Mouse (Mus musculus): ENCODE data around the gene Nav3.
A peak's percentile ranks its signal among the peaks of the same experiment; 100 is the strongest.

Nav3 gene

DNA sequence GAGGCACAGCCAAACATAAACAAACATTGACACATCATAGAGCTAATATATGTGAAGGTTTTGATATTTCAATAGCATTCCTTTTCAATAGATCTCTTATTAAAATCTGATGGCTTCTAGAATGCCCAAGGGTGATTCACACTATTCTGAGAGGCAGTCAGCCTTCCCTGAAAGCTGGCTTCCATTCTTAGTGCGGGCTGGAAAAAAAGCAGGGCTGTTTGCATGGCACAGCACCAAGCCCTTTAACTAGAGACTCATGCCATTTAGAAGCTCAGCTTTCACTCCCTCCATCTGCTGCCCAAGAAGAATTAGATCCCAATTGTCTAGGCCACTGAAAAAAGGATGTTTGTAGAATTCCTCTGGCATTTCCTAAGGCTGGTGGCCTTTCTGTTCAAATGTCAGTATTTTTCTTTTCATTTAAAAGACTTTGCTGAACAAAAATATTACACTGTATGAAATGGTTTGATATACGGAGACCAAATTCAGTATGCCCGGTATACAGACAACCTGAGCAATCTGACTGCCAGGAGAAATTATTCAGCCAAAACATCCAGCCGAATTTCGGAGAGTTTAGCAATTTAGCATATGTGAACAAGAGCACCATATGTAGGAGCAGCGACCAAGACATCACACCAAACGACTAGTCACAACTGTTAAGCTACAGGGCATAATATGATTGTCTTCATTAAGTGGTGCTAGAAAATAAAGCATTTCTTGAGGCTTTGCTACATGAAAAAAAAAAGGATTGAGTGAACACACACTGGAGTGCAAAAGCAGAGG is 263.8 kb downstream of the Nav3 start:
- no peak for DNase-seq (ENCODE audit: low read depth, low spot score)

DNA sequence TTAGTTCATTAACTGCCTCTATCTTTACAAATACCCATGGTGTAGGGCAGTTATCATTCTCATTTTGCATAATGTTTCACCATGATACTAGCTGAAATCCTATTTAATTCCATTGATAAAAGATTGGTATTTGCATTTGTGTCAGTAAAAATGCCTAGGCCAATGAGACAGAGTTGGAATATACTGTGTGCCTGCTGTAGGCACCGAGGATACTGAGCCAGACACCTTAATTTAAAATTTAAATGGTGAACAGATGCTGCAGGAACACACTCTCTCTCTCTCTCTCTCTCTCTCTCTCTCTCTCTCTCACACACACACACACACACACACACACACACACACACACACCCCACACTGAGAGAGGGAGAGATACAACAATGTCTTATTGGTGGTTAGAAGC is 269.8 kb downstream of the Nav3 start:
- DNase-seq (ENCODE audit: low read depth, low spot score) = no peak

DNA sequence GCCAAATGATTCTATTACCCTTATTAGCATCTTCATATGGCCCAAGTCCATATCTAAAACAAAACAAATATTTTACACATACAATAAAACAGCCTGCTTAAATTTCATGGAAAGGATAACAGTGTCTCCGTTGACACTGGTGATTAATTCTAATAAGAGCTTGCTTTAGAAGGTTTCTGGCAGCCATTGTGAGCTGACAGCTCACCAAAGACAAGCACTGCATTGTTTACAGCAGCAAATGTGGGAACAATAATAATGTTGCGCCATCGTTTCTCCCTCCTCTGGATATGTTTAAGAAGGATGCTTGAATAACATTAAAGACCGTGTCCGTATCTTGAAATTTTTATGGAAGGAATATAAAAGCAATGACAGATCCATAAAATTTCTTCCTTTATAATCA is 280.1 kb downstream of the Nav3 start:
- no peak for DNase-seq (ENCODE audit: low read depth, low spot score)

DNA sequence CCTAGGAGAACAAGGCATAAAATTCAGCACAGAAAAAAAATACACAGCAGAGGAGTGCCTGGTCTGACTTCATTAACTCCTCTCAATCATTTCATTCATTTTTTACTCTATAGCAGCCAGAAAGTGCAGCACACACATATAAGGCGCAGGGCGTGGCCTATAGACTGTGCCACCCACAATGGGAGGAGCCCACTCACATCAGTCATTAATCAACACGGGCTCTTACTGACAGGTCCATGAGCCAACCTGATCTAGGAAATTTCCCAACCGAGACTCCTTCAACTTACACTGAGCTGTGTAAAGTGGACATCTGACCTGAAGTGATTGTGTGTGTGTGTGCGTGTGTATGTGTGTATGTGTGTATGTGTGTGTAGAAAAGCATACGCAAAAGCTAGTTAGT is 286.6 kb downstream of the Nav3 start:
- DNase-seq (ENCODE audit: low read depth, low spot score) = no peak

DNA sequence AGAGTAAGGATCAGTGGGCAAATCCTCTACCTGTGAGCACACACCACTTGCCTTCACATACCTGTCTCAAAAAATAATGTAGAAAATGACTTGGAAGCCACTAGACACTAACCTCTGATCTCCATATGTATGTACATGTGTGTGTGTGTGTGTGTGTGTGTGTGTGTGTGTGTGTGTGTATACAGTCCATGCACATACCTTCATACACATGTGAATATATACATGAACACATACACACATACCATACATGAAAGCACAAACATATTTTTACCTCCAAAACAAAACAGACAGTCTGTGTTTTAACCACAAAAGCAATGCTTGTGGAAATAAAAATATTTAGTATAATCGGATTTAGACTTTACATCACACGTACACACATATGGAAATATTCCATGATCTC is 287.1 kb downstream of the Nav3 start:
- no peak for DNase-seq (ENCODE audit: low read depth, low spot score)

DNA sequence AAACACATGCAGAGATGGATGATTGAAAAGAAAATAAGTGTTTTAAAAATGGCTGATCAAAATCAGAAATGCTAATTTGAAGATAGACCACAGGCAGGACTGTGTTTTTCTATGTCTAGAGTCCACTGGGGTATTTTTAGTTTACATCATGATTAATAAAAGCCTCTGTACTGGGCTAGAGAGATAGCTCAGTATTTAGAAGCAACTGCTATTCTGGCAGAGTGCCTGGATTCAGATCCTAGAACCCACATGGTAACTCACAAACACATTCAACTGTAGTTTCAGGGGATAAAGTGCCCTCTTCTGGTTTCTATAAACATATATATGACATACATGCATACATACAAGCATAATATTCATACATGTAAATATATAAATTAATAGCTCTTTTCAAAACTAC is 293.4 kb downstream of the Nav3 start:
- no peak for DNase-seq (ENCODE audit: low read depth, low spot score)

DNA sequence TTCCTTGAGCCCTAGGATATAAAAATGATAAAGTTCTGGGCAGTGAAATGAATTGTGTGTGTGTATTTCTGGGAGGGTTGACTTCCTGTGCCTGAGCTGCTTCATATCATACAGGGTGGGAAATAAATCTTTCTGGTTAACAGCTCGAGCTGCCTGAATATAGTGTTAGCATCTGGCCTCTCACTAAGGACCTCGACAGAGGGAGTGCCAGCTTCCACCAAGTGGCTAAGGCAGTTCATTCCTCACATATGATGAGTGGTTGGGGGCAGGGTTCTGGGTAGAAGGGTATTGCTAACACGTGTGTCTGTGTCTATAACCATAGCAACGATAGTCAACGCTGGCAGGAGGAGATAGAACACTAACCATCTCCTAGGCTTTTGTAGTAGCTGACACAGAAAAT is 295.1 kb downstream of the Nav3 start:
- no peak for DNase-seq (ENCODE audit: low read depth, low spot score)

DNA sequence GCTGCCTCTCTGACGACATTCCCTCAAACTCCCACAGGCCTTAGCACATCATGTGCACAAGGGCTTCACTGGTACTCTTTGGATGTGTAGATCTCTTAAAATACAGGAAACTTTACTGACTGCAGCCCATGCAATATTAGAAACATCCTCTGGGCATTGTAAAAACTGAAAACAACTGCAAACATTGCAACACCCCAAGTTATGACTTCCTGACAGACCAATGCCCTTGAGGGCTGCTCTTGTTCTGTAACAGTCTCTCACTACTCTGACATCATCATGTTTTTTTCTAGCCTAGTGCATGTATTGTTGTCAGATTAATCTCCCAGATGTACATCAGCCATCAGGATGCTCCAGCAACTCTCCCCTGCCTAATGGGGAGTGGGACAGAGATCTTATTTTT is 296.5 kb downstream of the Nav3 start:
- DNase-seq (ENCODE audit: low read depth, low spot score) = no peak

DNA sequence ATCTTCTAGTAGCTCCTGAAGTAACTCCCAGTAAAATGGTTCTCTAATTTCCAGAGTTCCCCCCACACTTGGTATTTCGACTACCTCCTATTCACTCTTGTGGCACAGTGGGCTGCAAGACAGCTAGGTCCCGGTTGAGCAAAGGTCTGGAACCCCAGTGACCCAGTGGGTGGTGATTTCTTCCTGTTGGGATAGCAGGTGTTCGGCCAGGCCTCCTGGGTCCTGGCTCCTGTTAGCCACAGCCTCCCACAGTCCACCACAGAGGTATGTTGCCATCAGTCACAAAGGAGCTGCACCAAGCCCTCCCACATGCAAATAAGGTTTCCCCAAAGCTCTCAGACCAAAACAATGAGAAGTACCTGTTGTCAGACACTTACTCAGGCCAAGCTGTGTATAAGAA is 297.9 kb downstream of the Nav3 start:
- DNase-seq (ENCODE audit: low read depth, low spot score) = no peak

DNA sequence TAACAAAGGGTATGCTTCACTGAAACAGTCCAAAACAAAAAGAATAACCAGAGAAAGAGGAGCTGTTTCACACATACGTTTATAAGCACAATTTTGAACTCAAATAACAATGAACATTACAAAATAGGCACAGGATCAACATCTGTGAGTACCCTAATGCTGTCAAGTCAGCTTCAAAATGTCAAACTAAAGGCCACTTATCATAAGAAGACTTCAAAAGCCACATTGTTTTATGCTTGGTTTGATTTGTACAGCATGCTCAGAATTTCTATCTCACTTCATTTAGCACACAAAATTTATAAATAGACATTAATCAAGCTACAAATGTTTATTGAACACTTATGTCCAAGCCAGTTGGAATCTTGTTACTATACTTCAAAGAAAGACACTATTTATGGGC is 299.6 kb downstream of the Nav3 start:
- no peak for DNase-seq (ENCODE audit: low read depth, low spot score)

DNA sequence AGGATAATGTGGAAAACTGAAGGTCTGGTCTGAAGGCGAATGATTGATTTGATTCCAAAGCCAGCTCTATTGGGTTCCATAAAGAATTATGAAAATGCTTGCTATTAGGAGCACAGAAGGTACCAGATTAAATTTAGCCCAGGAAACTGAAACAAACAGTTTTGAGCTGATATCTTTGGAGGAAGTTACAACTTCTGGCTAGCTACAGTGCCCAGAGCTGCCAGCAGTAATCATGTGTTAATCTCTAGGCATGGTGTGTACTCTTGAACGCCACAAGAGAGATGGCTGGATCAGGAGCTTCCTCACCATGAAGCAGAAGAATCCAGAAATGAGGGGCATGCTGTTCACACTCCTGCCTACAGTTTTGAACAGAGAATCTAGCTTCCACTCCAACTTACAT is 300.5 kb downstream of the Nav3 start:
- DNase-seq (ENCODE audit: low read depth, low spot score) = no peak

DNA sequence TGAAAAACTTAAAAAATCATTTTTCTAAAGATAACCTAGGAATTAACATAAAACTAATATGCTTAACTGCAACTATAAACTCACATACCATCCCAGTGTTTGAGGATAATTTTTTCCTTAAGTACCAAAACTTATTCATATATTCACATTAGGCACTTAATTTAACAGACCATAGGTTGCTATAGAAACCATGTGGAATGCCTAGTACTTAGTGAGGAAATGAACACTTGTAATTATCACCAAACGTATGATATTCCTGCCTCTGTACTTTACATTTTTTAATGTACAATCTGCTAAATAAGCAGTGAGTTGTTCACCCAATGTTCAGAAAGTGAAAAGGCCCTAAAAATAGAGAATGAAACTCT is 301.1 kb downstream of the Nav3 start:
- DNase-seq (ENCODE audit: low read depth, low spot score) = no peak

DNA sequence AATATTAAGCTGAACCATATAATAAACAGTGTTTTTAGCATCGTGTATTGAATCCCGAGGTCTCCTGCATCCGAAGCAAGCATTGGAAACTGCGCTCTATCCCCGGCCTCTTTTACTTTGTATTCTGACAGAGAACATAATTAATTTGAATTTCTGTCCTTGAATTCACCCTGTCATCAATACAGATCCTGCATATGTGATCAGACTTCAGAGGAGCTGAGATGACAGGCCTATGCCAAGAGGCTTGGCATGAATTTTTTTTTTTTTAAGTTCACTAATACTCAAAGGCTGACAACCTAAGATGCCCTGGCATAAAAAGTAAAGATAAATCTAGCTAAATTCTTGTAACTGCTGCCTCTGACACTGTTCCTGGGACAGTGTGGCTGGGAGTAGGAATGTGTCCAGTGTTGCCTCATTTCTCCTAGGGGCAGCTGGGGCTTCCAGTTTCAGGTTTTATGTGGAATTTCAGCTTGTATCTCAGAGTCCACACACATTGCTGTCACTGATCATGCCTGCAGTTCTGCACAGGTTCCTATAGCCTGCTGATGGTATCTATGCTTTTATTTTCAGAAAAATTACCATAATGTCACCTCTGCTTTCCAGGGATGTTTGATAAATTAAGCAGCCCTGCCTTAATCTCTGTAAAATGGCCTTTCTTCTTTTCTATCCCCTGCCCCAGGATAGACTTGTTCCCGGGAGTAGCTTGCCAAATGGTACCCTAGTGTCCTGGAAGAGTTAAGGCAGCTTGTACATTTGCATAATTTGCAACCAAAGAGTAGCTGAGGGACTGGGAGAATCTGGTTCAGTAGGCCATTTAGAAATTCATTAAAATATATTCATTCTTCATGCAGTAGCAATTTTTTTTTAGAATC is 301.8 kb downstream of the Nav3 start:
- no peak for DNase-seq (ENCODE audit: low read depth, low spot score)

DNA sequence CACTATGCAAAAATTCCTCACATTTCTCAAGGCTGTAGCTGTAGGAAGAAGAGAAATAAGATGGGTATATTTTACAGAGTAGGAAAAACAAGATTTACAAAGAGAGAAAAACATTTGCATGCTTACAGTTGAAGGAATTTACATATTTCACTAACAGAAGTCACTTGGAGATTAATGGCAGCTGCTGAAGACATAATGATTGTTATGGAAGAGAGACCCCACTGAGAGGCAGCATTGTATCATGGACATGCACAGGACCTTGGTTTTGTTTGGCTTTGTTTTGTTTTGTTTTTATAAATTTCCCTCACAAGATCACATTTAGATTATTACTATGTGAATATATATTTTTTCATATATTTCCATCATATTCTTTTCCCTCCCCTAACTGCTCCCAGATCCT is 335.4 kb downstream of the Nav3 start:
- DNase-seq (ENCODE audit: low read depth, low spot score) = no peak

DNA sequence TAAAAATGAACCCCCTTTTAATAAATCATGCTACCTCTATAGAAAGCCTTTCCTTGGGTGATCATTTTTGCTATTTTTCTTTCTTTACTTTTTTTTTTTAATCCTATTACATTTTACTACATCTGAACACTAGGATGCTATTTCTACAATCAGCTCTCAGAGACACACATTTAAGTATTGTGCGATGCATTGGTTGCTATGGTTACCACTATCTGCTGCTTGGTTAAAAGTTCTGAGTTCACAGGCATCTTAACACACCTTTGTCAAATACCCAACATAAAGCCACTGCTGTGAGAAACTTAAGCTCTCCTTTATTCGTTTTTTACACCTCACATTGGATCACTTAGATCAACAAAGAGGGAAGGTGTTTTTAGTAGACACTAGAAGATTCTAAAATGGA is 338.7 kb downstream of the Nav3 start:
- no peak for DNase-seq (ENCODE audit: low read depth, low spot score)

DNA sequence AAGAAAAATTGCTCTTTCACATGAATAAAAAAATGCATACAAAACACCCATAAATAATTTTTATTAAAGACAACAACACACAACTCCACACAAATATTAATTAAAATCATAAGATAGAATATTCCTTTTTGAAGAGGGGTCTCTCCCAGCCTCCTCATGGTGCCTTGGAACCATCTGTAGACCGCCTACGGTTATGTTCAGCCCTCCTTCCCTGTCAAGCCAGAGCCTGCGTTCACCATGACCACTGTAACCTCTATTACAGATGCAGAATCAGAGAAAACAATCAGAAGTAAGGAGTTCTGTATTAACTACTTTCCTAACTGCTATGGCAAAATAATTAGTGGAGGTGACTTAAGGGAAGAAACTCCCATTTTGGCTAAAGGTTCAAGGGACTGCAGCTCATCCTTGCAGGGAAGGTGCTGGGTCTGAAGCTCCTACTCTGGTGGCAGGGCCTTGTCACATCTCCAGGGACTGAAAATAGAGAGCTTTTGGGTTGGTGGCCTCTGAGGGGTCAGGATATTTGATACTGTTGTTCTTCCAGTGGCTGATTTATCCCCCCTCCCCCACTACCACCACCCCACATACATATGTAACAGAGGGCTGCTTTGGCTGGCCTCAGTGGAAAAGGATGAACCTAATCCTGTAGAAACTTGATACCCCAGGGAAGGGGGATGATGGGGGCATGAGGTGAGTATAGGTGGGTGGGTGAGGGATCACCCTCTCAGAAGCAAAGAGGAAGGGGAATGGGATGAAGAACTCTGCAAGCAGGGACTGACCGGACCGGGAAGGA is 343.1 kb downstream of the Nav3 start:
- no peak for DNase-seq (ENCODE audit: low read depth, low spot score)

DNA sequence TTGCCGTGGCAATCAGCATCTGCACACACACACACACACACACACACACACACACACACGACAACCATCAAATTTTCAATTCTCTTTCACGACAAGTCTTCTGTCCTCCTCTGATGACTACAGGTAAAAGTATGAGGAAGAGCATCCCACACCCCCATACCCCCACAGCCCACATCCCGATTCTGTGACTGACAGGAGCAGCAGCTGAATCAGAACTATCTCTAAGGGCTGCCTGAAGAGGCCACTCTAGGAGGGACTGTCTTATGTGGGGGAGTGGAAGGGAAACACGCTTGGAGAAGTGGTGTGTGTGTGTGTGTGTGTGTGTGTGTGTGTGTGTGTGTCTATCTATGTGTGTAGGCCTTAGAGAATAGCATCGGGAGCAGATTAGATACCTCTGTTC is 352.7 kb downstream of the Nav3 start:
- DNase-seq (ENCODE audit: low read depth, low spot score) = no peak

DNA sequence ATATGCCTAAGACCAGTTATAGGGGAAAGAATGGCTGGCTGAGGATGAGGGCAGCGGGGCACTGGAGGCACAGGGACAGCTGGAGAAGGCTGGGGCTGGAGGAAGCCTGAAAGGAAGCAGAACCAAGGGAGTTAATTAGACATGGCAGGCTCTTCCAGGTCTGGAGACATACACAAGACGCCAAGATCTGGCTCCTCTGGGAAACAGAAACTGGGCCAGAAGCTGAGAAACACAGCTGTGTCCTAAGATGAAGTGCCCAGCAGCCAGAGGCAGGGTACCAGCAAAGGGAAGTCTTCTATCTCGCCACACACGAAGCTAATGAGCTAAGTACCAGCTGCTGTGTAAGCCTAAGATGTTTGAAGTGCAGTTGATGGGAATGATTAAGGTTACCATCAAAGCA is 353.8 kb downstream of the Nav3 start:
- no peak for DNase-seq (ENCODE audit: low read depth, low spot score)

DNA sequence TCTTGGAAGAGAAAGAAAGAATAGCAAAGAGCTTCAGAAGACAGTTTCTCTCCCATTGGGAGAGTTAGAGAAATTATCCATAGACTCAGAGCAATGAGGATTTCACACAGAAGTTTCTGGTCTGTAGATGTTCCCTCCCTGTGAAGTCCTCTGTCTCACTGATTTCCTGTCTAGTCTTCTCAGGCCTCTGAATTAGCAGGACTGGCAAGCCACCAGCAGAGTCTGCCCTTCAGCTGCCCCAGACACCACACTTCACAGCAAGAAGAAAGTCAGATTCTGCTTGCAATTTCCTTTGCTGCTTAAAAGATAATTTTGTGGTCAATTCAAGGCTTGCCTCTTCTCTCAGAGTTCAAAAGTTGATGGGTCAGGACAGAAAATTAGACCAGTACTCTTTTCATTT is 361.6 kb downstream of the Nav3 start:
- no peak for DNase-seq (ENCODE audit: low read depth, low spot score)

DNA sequence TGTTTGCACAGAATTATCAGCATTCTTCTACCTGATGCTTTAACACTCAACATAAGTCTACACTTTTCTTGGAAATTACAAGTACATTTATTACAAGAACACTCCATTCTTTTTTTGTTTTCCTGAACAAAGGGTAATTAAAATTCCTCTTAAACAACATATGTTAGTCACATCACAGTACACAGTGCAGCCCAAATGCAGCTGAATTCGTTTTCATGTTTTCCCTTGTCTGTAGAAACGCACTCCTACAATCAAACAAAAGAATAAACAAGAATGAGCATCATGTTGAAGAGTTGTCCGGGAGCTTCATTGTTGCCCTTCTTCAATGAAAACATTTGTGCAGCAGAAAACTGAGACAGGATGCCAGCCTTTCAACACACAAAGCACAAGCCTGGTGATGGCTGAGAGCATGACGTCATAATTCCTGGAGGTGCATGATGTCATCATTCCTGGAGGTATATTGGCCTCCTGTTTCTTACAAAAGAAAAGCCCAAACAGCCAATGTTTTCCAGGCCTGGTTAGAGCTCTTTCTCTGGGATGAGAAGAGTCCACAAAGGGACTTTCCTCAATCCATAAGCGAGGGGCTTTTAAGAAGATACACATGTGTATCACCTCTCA is 367.5 kb downstream of the Nav3 start:
- no peak for DNase-seq (ENCODE audit: low read depth, low spot score)

DNA sequence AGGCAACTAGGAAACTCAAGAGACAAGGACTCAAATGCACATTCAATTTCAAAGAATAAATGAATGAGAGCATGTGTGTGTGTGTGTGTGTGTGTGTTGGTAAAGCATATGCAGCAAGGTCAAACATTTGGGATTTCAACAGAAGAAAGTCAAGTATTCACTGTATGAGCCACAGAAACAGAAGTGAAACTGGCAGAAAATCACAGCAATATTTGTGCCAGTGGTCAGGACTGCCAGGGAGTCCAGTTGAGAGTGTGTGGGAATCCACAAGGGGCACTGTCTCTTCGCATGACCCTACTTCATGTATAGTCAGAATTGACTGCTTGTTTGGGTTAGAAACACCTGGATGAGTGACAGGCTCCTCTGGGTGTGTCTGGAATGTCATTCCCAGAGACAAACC is 370.1 kb downstream of the Nav3 start:
- no peak for DNase-seq (ENCODE audit: low read depth, low spot score)

DNA sequence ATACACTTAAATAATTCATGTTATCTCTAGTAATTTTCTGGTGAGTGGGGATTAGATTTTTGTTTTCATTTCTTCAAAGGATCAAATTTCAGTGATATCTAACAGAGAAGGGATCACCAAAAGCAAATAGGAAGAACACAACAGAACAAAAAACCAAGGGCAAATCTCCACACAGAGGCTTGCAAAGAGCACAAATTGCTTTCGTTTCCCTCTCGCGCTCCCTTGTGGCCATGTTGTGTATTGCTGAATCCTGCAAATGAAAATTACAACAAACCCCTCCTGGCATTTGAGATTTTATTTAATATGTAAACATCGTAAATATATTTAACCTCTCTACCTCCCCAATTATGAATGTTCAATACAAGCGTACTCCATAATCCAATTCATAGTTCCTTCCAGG is 370.8 kb downstream of the Nav3 start:
- DNase-seq (ENCODE audit: low read depth, low spot score) = peak; percentile 24
